Mouse (Mus musculus) limb, embryonic 15.5 days (tissue): ENCODE results near the gene Sh3bp5. TPM values are rescaled to one million over a fixed set of nuclear protein-coding genes. Genes with fewer than 3 reads are reported as not detected.
"Not testable (repeated sequence)": the region's sequence is repeated elsewhere in the genome, so short reads cannot be mapped to it uniquely, and the experiment has no call there.

Source experiments
- ATAC-seq: fragments of 200-750 bp; cut with Nextera tagmentation; 2 replicates; pipeline ENCODE4 v1.8.0; 2017; ENCODE audit warnings: low read depth, moderate TSS enrichment; ENCODE audit not compliant: insufficient number of reproducible peaks, low FRiP score, low TSS enrichment
- H3K27ac ChIP-seq: fragments of 300-500 bp; sonication (generic); 2 replicates; pipeline ENCODE4 v1.5.1; 2015; ENCODE audit warnings: moderate library complexity, mild to moderate bottlenecking, inconsistent platforms
- H3K27me3 ChIP-seq: fragments of 300-500 bp; sonication (generic); 2 replicates; pipeline ENCODE4 v1.6.1; 2015; ENCODE audit warnings: inconsistent platforms
- H3K36me3 ChIP-seq: fragments of 300-500 bp; sonication (generic); 2 replicates; pipeline ENCODE4 v1.6.1; 2015; ENCODE audit warnings: inconsistent platforms
- H3K4me1 ChIP-seq: fragments of 300-500 bp; sonication (generic); 2 replicates; pipeline ENCODE4 v1.6.1; 2015; ENCODE audit warnings: inconsistent platforms
- H3K4me2 ChIP-seq: fragments of 300-500 bp; sonication (generic); 2 replicates; pipeline ENCODE4 v1.6.1; 2015; ENCODE audit warnings: mild to moderate bottlenecking, inconsistent platforms
- H3K4me3 ChIP-seq: fragments of 300-500 bp; sonication (generic); 2 replicates; pipeline ENCODE4 v1.5.1; 2015; ENCODE audit warnings: mild to moderate bottlenecking, inconsistent platforms
- H3K9ac ChIP-seq: fragments of 300-500 bp; sonication (generic); 2 replicates; pipeline ENCODE4 v1.6.1; 2015; ENCODE audit warnings: inconsistent platforms
- H3K9me3 ChIP-seq: fragments of 300-500 bp; sonication (generic); 2 replicates; pipeline ENCODE4 v1.6.1; 2016; ENCODE audit warnings: inconsistent platforms
- WGBS: fragments of 180-500 bp; shearing (Covaris S2); methylation state at CpG from one replicate; pipeline ENCODE4 v1.1.7; 2015; 5-methylcytosine and 5-hydroxymethylcytosine counted together
- polyA plus RNA-seq: library from polyadenylated mRNA; unstranded; fragments of >200 nt; fragmentation: Nextera tagmentation; extraction: Ambion mirVana; gene quantifications from 2 replicates; pipeline ENCODE4 v1.2.1, GENCODE M21; 2015

The Sh3bp5 gene
- 33.8 and 34.4 TPM in 2 replicates for polyA plus RNA-seq

GRCm38 (mm10) chr14:31435930-31436693, at the start of gene Sh3bp5:
Sh3bp5 (minus strand) TSS chr14:31436078.
- Histone ChIP-seq H3K9ac (peak within 1 kb of the TSS; percentile 78), H3K27ac (peak within 1 kb of the TSS; percentile 79), H3K9me3 (no peaks in the 10 kb centered on the region), H3K4me3 (peak within 1 kb of the TSS; percentile 88), H3K27me3 (no peaks in the 10 kb centered on the region), H3K4me1 (peaks cover 33% of the 10 kb centered on the region), H3K36me3 (no peaks in the 10 kb centered on the region), H3K4me2 (peak within 1 kb of the TSS; percentile 94)
- peak; percentile 83 for ATAC-seq
- WGBS = 7% methylated on average over 49 of the region's 49 CpGs

- Histone ChIP-seq H3K9me3 (no peaks in the 10 kb centered on the region), H3K4me2 (no peak overlapping the region), H3K4me1 (no peaks in the 10 kb centered on the region), H3K27me3 (no peaks in the 10 kb centered on the region), H3K4me3 (no peak overlapping the region), H3K9ac (no peak overlapping the region), H3K36me3 (peaks cover 96% of the 10 kb centered on the region), H3K27ac (no peak overlapping the region)
- no peak for ATAC-seq
- WGBS = 87% methylated on average over 5 of the region's 5 CpGs
Measured at GRCm38 (mm10) chr14:31482417-31482816, 46.5 kb upstream of the Sh3bp5 start.

- WGBS = 82% methylated on average over 2 of the region's 2 CpGs
- Histone ChIP-seq H3K4me2 (no peak overlapping the region), H3K9me3 (no peaks in the 10 kb centered on the region), H3K27me3 (no peaks in the 10 kb centered on the region), H3K4me3 (no peak overlapping the region), H3K4me1 (no peaks in the 10 kb centered on the region), H3K27ac (no peak overlapping the region), H3K36me3 (peaks cover 6% of the 10 kb centered on the region), H3K9ac (no peak overlapping the region)
- no peak for ATAC-seq
Measured at GRCm38 (mm10) chr14:31473297-31473696, 37.4 kb upstream of the Sh3bp5 start.

GRCm38 (mm10) chr14:31472451-31473061, 36.7 kb upstream of the Sh3bp5 start:
- no peaks in the 10 kb centered on the region for H3K27me3 ChIP-seq
- no peaks in the 10 kb centered on the region for H3K9me3 ChIP-seq
- ATAC-seq = no peak
- H3K4me2 ChIP-seq = no peak overlapping the region
- 6% methylated on average over 5 of the region's 5 CpGs for WGBS
- H3K36me3 ChIP-seq = no peaks in the 10 kb centered on the region; the same call in 1 of the 2 replicates
- no peak overlapping the region for H3K9ac ChIP-seq
- H3K27ac ChIP-seq = no peak overlapping the region
- H3K4me3 ChIP-seq = no peak overlapping the region
- H3K4me1 ChIP-seq = no peaks in the 10 kb centered on the region

- H3K9me3 ChIP-seq = no peaks in the 10 kb centered on the region
- no peak for ATAC-seq
- WGBS = 49% methylated on average over 4 of the region's 4 CpGs
- no peaks in the 10 kb centered on the region for H3K4me1 ChIP-seq
- H3K27me3 ChIP-seq = no peaks in the 10 kb centered on the region
- no peak overlapping the region for H3K4me3 ChIP-seq
- H3K36me3 ChIP-seq = no peaks in the 10 kb centered on the region
- H3K9ac ChIP-seq = no peak overlapping the region
- H3K27ac ChIP-seq = no peak overlapping the region
- no peak overlapping the region for H3K4me2 ChIP-seq
Measured at GRCm38 (mm10) chr14:31469711-31470110, 33.8 kb upstream of the Sh3bp5 start.

GRCm38 (mm10) chr14:31464176-31464575, 28.3 kb upstream of the Sh3bp5 start:
- H3K4me2 ChIP-seq = no peak overlapping the region
- no peaks in the 10 kb centered on the region for H3K27me3 ChIP-seq
- no peak overlapping the region for H3K4me3 ChIP-seq
- 56% methylated on average over 8 of the region's 8 CpGs for WGBS
- H3K36me3 ChIP-seq = no peaks in the 10 kb centered on the region
- H3K4me1 ChIP-seq = 0 out of 2 replicates have a peak, but pooled peaks cover 3% of the 10 kb centered on the region
- ATAC-seq = no peak
- no peak overlapping the region for H3K27ac ChIP-seq
- no peak overlapping the region for H3K9ac ChIP-seq
- H3K9me3 ChIP-seq = no peaks in the 10 kb centered on the region

- no peak overlapping the region for H3K9ac ChIP-seq
- no peak for ATAC-seq
- H3K27ac ChIP-seq = peak overlapping the region; percentile 57; the same call in 1 of the 2 replicates
- H3K4me2 ChIP-seq = no peak overlapping the region
- no peaks in the 10 kb centered on the region for H3K9me3 ChIP-seq
- 59% methylated on average over 6 of the region's 6 CpGs for WGBS
- peaks cover 3% of the 10 kb centered on the region; the same call in 1 of the 2 replicates for H3K4me1 ChIP-seq
- H3K4me3 ChIP-seq = no peak overlapping the region
- H3K36me3 ChIP-seq = no peaks in the 10 kb centered on the region
- no peaks in the 10 kb centered on the region for H3K27me3 ChIP-seq
Measured at GRCm38 (mm10) chr14:31462886-31463285, 27.0 kb upstream of the Sh3bp5 start.

- H3K27ac ChIP-seq, H3K4me1 ChIP-seq, H3K36me3 ChIP-seq, H3K9me3 ChIP-seq, H3K27me3 ChIP-seq, H3K9ac ChIP-seq, ATAC-seq, H3K4me3 ChIP-seq, H3K4me2 ChIP-seq: not testable (repeated sequence)
- WGBS = 78% methylated on average over 5 of the region's 5 CpGs
Measured at GRCm38 (mm10) chr14:31462226-31462625, 26.3 kb upstream of the Sh3bp5 start.

- Histone ChIP-seq H3K4me1 (peaks cover 7% of the 10 kb centered on the region; the same call in 1 of the 2 replicates), H3K4me2 (no peak overlapping the region), H3K27me3 (no peaks in the 10 kb centered on the region), H3K9me3 (no peaks in the 10 kb centered on the region), H3K36me3 (no peaks in the 10 kb centered on the region), H3K4me3 (no peak overlapping the region), H3K27ac (no peak overlapping the region), H3K9ac (no peak overlapping the region)
- whole genome bisulfite sequencing = 62% methylated on average over 12 of the region's 12 CpGs
- ATAC-seq = no peak
Measured at GRCm38 (mm10) chr14:31458006-31458405, 22.1 kb upstream of the Sh3bp5 start.

- no peak overlapping the region for H3K9ac ChIP-seq
- H3K4me2 ChIP-seq = no peak overlapping the region
- 79% methylated on average over 6 of the region's 6 CpGs for WGBS
- H3K4me3 ChIP-seq = no peak overlapping the region
- H3K27ac ChIP-seq = no peak overlapping the region
- H3K36me3 ChIP-seq = no peaks in the 10 kb centered on the region
- no peak for ATAC-seq
- H3K27me3 ChIP-seq = no peaks in the 10 kb centered on the region
- no peaks in the 10 kb centered on the region for H3K9me3 ChIP-seq
- peaks cover 4% of the 10 kb centered on the region; the same call in 1 of the 2 replicates for H3K4me1 ChIP-seq
Measured at GRCm38 (mm10) chr14:31456064-31456721, 20.3 kb upstream of the Sh3bp5 start.

GRCm38 (mm10) chr14:31454849-31455566, 19.1 kb upstream of the Sh3bp5 start:
- H3K4me2 ChIP-seq = no peak overlapping the region
- WGBS = 84% methylated on average over 8 of the region's 8 CpGs
- no peak overlapping the region for H3K9ac ChIP-seq
- no peak for ATAC-seq
- H3K27me3 ChIP-seq = no peaks in the 10 kb centered on the region
- no peak overlapping the region for H3K4me3 ChIP-seq
- H3K36me3 ChIP-seq = no peaks in the 10 kb centered on the region
- H3K27ac ChIP-seq = no peak overlapping the region
- H3K4me1 ChIP-seq = peaks cover 4% of the 10 kb centered on the region; the same call in 1 of the 2 replicates
- H3K9me3 ChIP-seq = no peaks in the 10 kb centered on the region
